Mouse (Mus musculus) gastrocnemius, adult 18-20 months (tissue): ENCODE data around the gene Cst8. TPM values are rescaled to one million over a fixed set of nuclear protein-coding genes. Genes with fewer than 3 reads are reported as not detected.

Experiments used
- total RNA-seq, 2 experiments: library from RNA; stranded (reverse); gene quantifications; 2 replicates each; pipeline ENCODE4 v1.2.3; 2021

The Cst8 gene
- total RNA-seq, 2 experiments from 2014 or later: not detected

Other genes with a start within 250 kb of the Cst8 start
- gene Nxt1, start 126.2 kb upstream of the Cst8 start, total RNA-seq: 1 to 10 TPM; 6.6 to 7.5 TPM
- 10 to 100 TPM; 17.9 to 26.9 TPM for gene Gzf1, start 117.8 kb upstream of the Cst8 start, total RNA-seq
- gene Napb, start 66.3 kb upstream of the Cst8 start, total RNA-seq: 1 to 10 TPM; 5.9 to 6.0 TPM
- not detected for gene Cstl1, start 48.4 kb upstream of the Cst8 start, total RNA-seq
- not detected for gene Cst11, start 27.3 kb upstream of the Cst8 start, total RNA-seq
- not detected for gene 8030411F24Rik, start 16.8 kb upstream of the Cst8 start, total RNA-seq
- not detected for gene Cst12, start 9.4 kb upstream of the Cst8 start, total RNA-seq
- not detected for gene Cst13, start 21.3 kb downstream of the Cst8 start, total RNA-seq
- not detected for gene Cst9, start 36.4 kb downstream of the Cst8 start, total RNA-seq
- gene 9230104L09Rik, start 66.3 kb downstream of the Cst8 start, total RNA-seq: 1 to 10 TPM in 1 of 2 experiments, under 1 TPM in 1; 0.88 to 1.5 TPM
- 100 to 1,000 TPM; 596 to 649 TPM for gene Cst3, start 76.9 kb downstream of the Cst8 start, total RNA-seq
- gene Gm1330, start 204.5 kb downstream of the Cst8 start, total RNA-seq: not detected
- gene Gm10750, start 218.5 kb downstream of the Cst8 start, total RNA-seq: not detected